Mouse (Mus musculus) small intestine, adult 2 months (tissue): ENCODE data around the gene Arl6ip1.
A peak's percentile ranks its signal among the peaks of the same experiment; 100 is the strongest.

Experiments used
- CTCF ChIP-seq: fragments of 200-500 bp; IDR thresholded peaks from 2 replicates; pipeline ENCODE4 v1.5.1; 2012; ENCODE audit warnings: low read depth, mild to moderate bottlenecking, control low read depth, inconsistent platforms, low read length, moderate library complexity, mixed read lengths; ENCODE audit not compliant: insufficient replicate concordance, insufficient read length; ENCODE audit errors: extremely low read depth
- POLR2A ChIP-seq: fragments of 200-500 bp; IDR thresholded peaks from 2 replicates; pipeline ENCODE4 v1.6.1; 2012; ENCODE audit warnings: low read depth, mild to moderate bottlenecking, control low read depth, inconsistent platforms, low read length, moderate library complexity

DNA sequence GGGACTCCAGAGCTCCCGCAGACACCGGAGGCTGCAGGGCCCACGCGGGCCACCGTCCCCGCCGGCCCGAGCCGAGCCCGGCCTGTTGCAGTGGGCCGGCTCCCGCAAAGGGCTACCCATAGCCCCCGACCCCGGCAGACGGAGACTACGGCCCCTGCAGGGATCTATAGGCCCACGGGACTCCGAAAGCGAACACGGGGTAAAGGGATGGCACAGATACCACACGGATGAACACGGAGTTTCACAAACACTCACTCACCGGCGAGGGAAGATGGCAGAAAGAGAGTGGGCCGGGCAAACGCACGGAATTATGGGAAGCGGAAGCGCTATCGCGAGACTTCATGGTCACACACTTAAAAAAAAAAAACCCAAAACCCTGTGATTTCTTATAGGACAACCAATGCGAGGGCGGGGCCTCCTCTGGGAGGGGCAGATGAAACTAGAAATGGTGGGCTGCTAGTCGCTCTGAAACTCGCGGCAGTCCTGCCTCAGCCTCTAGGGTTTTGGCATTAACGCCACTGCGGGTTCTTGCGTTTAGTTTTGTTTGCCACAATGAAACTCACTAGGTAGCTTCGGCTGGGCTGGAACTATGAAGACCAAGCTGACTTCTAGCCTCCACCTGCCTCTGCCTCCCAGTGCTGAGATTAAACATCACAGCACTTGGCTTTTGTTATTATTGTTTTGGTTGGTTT lies 13.4 kb downstream of the Arl6ip1 start, which contains the start of gene Rps15a:
- TF ChIP-seq CTCF (no peak), POLR2A (peak; percentile 70)
